In the genomic region with DNA sequence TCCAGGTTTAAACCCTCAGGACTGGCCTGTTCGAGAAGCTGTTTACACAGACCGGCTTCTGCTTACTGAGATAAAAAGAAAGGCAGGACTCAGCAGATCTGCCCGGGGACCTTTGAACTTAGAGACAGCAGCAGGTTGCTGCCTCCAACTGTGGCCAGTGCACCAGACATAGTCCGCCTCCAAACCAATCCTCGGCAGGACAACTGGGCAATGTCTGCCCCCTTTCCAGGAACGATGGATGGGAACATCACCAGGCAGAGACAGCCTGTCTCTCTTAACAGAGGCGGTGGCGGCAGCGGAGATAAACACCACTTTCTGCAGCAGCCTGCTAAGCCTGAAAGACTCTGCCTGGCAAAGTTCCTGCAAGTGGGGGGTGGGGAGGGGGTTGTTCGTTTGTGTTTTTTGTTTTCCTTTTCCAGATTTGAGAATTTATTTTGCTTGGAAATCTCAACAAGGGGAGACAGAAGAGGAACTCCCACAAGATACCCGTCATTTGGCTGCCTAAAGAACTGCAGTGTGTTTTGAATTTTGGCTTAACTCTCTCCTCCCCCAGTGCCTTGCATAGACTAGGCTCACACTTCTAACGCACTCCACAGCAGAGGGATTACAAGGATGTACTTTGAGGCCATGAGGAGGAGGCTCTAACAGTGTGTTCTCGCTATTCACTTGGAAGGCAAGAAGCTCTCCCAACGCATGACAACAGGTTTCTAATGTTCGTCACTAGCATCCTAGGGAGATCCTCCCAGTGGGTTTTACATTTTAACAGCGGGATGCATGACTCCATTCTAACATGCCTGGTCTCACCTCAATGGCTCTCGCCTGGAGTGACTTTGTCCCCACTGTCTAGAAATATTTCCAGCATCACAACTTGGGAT, we compare ENCODE assay signal across 9 mouse cellular contexts. TPM values are rescaled to one million over a fixed set of nuclear protein-coding genes. Genes with fewer than 3 reads are reported as not detected.
A peak's percentile ranks its signal among the peaks of the same experiment; 100 is the strongest.
DNase-seq lines count a peak whose midpoint lies in the region; ATAC-seq and TF ChIP-seq lines count a peak whose summit lies in the region.
"Had no signal": no experiment of that assay in that cellular context is flagged by ENCODE, and none has a peak within 500 bp of the region (broad histone marks: within the 10 kb centered on the region; RNA-seq: fewer than 3 reads in every experiment).

No protein-coding gene starts in this region.

- DNase-seq in heart, adult 18-20 months = peak; percentile 43 to 64
- no peak for DNase-seq in heart, adult 8-10 months (ENCODE audit: low spot score)
- peak; percentile 76 for DNase-seq in testis, postnatal 10 days (ENCODE audit: low spot score)
- DNase-seq in left cerebral cortex, adult 9 months (ENCODE audit: low spot score in 2 of 2) = no peak

- peak overlapping the region; percentile 60 for H3K27ac ChIP-seq in bone marrow macrophage, adult 2 months (ENCODE audit: insufficient read depth, low read depth, low read length)
- peak overlapping the region; percentile 63 for H3K27ac ChIP-seq in heart, embryonic 11.5 days (ENCODE audit: low read depth, low read length)
- H3K27ac ChIP-seq in kidney, embryonic 16.5 days (ENCODE audit: low read length) = peak overlapping the region; percentile 31
- no peak overlapping the region for H3K27ac ChIP-seq in macrophage

- no peak for TF ChIP-seq CTCF in bone marrow macrophage, adult 2 months (IDR thresholded peaks at IDR 0.05; ENCODE audit: low read depth, low read length)

- 7% methylated on average over 17 of the region's 17 CpGs for WGBS in heart, embryonic 11.5 days (ENCODE audit: insufficient replicate concordance)
- WGBS in kidney, embryonic 16.5 days = 10% methylated on average over 17 of the region's 17 CpGs
- WGBS in macrophage (ENCODE audit: missing documents) = 48% methylated on average over 15 of the region's 17 CpGs

- ATAC-seq in heart, embryonic 11.5 days (replicated peaks; ENCODE audit: insufficient number of reproducible peaks, low FRiP score, low TSS enrichment) = no peak
- ATAC-seq in kidney, embryonic 16.5 days (ENCODE audit: low FRiP score, low TSS enrichment) = no peak

- peak overlapping the region; percentile 52 for H3K9ac ChIP-seq in heart, embryonic 11.5 days (ENCODE audit: low read depth, low read length)
- H3K9ac ChIP-seq in kidney, embryonic 16.5 days (replicated peaks; ENCODE audit: low read length) = peak overlapping the region; percentile 86

- H3K4me3 ChIP-seq in bone marrow macrophage, adult 2 months (ENCODE audit: insufficient read depth, low read length) = peak overlapping the region; percentile 77
- H3K4me3 ChIP-seq in heart, embryonic 11.5 days (ENCODE audit: low read depth, low read length) = peak overlapping the region; percentile 87
- peak overlapping the region; percentile 82 for H3K4me3 ChIP-seq in kidney, embryonic 16.5 days (ENCODE audit: low read length)
- peak overlapping the region; percentile 84 for H3K4me3 ChIP-seq in macrophage (ENCODE audit: inconsistent target)

- H3K9me3 ChIP-seq in heart, embryonic 11.5 days (replicated peaks; ENCODE audit: control insufficient read depth, low read length) = no peaks in the 10 kb centered on the region
- H3K9me3 ChIP-seq in kidney, embryonic 16.5 days (ENCODE audit: low read length) = no peaks in the 10 kb centered on the region

- H3K27me3 ChIP-seq in heart, embryonic 11.5 days (ENCODE audit: control insufficient read depth, insufficient read depth, low read length) = no peaks in the 10 kb centered on the region
- no peaks in the 10 kb centered on the region for H3K27me3 ChIP-seq in kidney, embryonic 16.5 days (ENCODE audit: insufficient read depth, low read length)

- H3K36me3 ChIP-seq in heart, embryonic 11.5 days (ENCODE audit: control insufficient read depth, insufficient read depth, low read length) = 0 out of 2 replicates have a peak, but pooled peaks cover 2% of the 10 kb centered on the region
- peaks cover 17% of the 10 kb centered on the region for H3K36me3 ChIP-seq in kidney, embryonic 16.5 days (ENCODE audit: insufficient read depth, low read length)
- peaks cover 26% of the 10 kb centered on the region for H3K36me3 ChIP-seq in macrophage (ENCODE audit: inconsistent target)

- H3K4me2 ChIP-seq in heart, embryonic 11.5 days = peak overlapping the region; percentile 97
- peak overlapping the region; percentile 93 for H3K4me2 ChIP-seq in kidney, embryonic 16.5 days (replicated peaks; ENCODE audit: low read depth, low read length)

- H3K79me2 ChIP-seq in macrophage (ENCODE audit: inconsistent target) = peaks cover 17% of the 10 kb centered on the region; the same call in 1 of the 2 replicates

- peaks cover 41% of the 10 kb centered on the region for H3K4me1 ChIP-seq in bone marrow macrophage, adult 2 months (ENCODE audit: control insufficient read depth, insufficient read depth, low read length)
- peaks cover 24% of the 10 kb centered on the region for H3K4me1 ChIP-seq in heart, embryonic 11.5 days (ENCODE audit: control insufficient read depth, insufficient read depth, low read length)
- peaks cover 26% of the 10 kb centered on the region for H3K4me1 ChIP-seq in kidney, embryonic 16.5 days (ENCODE audit: insufficient read depth, low read length)

- TF ChIP-seq POLR2A in bone marrow macrophage, adult 2 months (IDR thresholded peaks at IDR 0.05; ENCODE audit: borderline replicate concordance, low read depth, low read length) = no peak

RNA-seq across cellular contexts. Expression of gene Tpcn1, which starts 1.5 kb away (rescaled TPM):
- total RNA-seq in heart, adult 18-20 months (2021) = 10 to 100 TPM; 29.7 to 35.5 TPM
- total RNA-seq in heart, adult 8-10 months (2022) = 10 to 100 TPM; 34.8 to 36.7 (median 36.3) TPM
- polyA plus RNA-seq in bone marrow macrophage, adult 2 months (2012; ENCODE audit: insufficient read depth, insufficient read length, missing spikeins) = 104 and 121 TPM in 2 replicates
- polyA plus RNA-seq in heart, embryonic 11.5 days (2014; fragmentation: Nextera tagmentation; extraction: Ambion mirVana) = 18.1 and 19.1 TPM in 2 replicates
- polyA plus RNA-seq in kidney, embryonic 16.5 days (2015; fragmentation: Nextera tagmentation; extraction: Ambion mirVana) = 30.6 and 34.1 TPM in 2 replicates
- total RNA-seq in macrophage (2018; cell fraction: chromatin; rRNA removed) = 100 to 1,000 TPM in 9 of 26 experiments, 10 to 100 TPM in 15, 1 to 10 TPM in 2; 7.1 to 211 (median 71.2) TPM
- 100 to 1,000 TPM in 8 of 26 experiments, 10 to 100 TPM in 18; 40.1 to 134 (median 75.9) TPM for total RNA-seq in macrophage (2018; cell fraction: cytosol; rRNA removed)
- total RNA-seq in macrophage (2018; cell fraction: nucleus; rRNA removed) = 100 to 1,000 TPM in 4 of 26 experiments, 10 to 100 TPM in 22; 13.7 to 170 (median 59.2) TPM
- polyA plus RNA-seq in macrophage (2018) = 36.3 to 96.0 TPM (median 65.2 TPM) in 3 replicates

RNA-seq across cellular contexts. Expression of gene Iqcd, which starts 1.8 kb away (rescaled TPM):
- total RNA-seq in heart, adult 18-20 months (2021) = not detected
- total RNA-seq in heart, adult 8-10 months (2022) = under 1 TPM in 2 of 4 experiments, not detected in 2; 0.14 to 0.22 TPM
- polyA plus RNA-seq in bone marrow macrophage, adult 2 months (2012; ENCODE audit: insufficient read depth, insufficient read length, missing spikeins) = 1.2 TPM in 1 of 2 replicates, not detected in the other
- 0.18 and 0.54 TPM in 2 replicates for polyA plus RNA-seq in heart, embryonic 11.5 days (2014; fragmentation: Nextera tagmentation; extraction: Ambion mirVana)
- polyA plus RNA-seq in kidney, embryonic 16.5 days (2015; fragmentation: Nextera tagmentation; extraction: Ambion mirVana) = 1.5 TPM in 2 replicates
- 1 to 10 TPM in 4 of 26 experiments, under 1 TPM in 13, not detected in 9; 0.29 to 1.5 (median 0.84) TPM for total RNA-seq in macrophage (2018; cell fraction: chromatin; rRNA removed)
- total RNA-seq in macrophage (2018; cell fraction: cytosol; rRNA removed) = under 1 TPM; 0.19 to 0.81 (median 0.41) TPM
- total RNA-seq in macrophage (2018; cell fraction: nucleus; rRNA removed) = 1 to 10 TPM in 1 of 26 experiments, under 1 TPM in 14, not detected in 11; 0.33 to 1.1 (median 0.64) TPM
- polyA plus RNA-seq in macrophage (2018) = 0.37 to 0.52 TPM in 2 of 3 replicates, not detected in the other

RNA-seq across cellular contexts. Expression of gene Rita1, which starts 25.4 kb away (rescaled TPM):
- total RNA-seq in heart, adult 18-20 months (2021) = 10 to 100 TPM; 13.4 to 16.3 TPM
- total RNA-seq in heart, adult 8-10 months (2022) = 10 to 100 TPM; 14.3 to 17.9 (median 15.3) TPM
- 3.8 and 4.0 TPM in 2 replicates for polyA plus RNA-seq in bone marrow macrophage, adult 2 months (2012; ENCODE audit: insufficient read depth, insufficient read length, missing spikeins)
- 5.6 and 7.9 TPM in 2 replicates for polyA plus RNA-seq in heart, embryonic 11.5 days (2014; fragmentation: Nextera tagmentation; extraction: Ambion mirVana)
- polyA plus RNA-seq in kidney, embryonic 16.5 days (2015; fragmentation: Nextera tagmentation; extraction: Ambion mirVana) = 18.0 and 18.4 TPM in 2 replicates
- 1 to 10 TPM in 25 of 26 experiments, under 1 TPM in 1; 0.88 to 7.9 (median 2.9) TPM for total RNA-seq in macrophage (2018; cell fraction: chromatin; rRNA removed)
- total RNA-seq in macrophage (2018; cell fraction: cytosol; rRNA removed) = 1 to 10 TPM in 25 of 26 experiments, under 1 TPM in 1; 0.72 to 5.7 (median 4.2) TPM
- 10 to 100 TPM in 1 of 26 experiments, 1 to 10 TPM in 25; 1.4 to 10.7 (median 3.8) TPM for total RNA-seq in macrophage (2018; cell fraction: nucleus; rRNA removed)
- polyA plus RNA-seq in macrophage (2018) = 4.5 to 4.9 TPM (median 4.8 TPM) in 3 replicates

RNA-seq across cellular contexts. Expression of gene Ddx54, which starts 25.6 kb away (rescaled TPM):
- total RNA-seq in heart, adult 18-20 months (2021) = 10 to 100 TPM; 19.2 to 23.0 TPM
- total RNA-seq in heart, adult 8-10 months (2022) = 10 to 100 TPM; 21.0 to 24.7 (median 23.0) TPM
- polyA plus RNA-seq in bone marrow macrophage, adult 2 months (2012; ENCODE audit: insufficient read depth, insufficient read length, missing spikeins) = 20.3 and 20.4 TPM in 2 replicates
- polyA plus RNA-seq in heart, embryonic 11.5 days (2014; fragmentation: Nextera tagmentation; extraction: Ambion mirVana) = 22.2 and 23.5 TPM in 2 replicates
- 53.7 and 54.8 TPM in 2 replicates for polyA plus RNA-seq in kidney, embryonic 16.5 days (2015; fragmentation: Nextera tagmentation; extraction: Ambion mirVana)
- 10 to 100 TPM; 31.5 to 89.7 (median 50.6) TPM for total RNA-seq in macrophage (2018; cell fraction: chromatin; rRNA removed)
- 10 to 100 TPM; 23.7 to 34.9 (median 30.4) TPM for total RNA-seq in macrophage (2018; cell fraction: cytosol; rRNA removed)
- total RNA-seq in macrophage (2018; cell fraction: nucleus; rRNA removed) = 10 to 100 TPM; 26.2 to 49.3 (median 33.7) TPM
- polyA plus RNA-seq in macrophage (2018) = 21.7 to 39.1 TPM (median 25.0 TPM) in 3 replicates

RNA-seq across cellular contexts. Expression of gene Cfap73, which starts 47.1 kb away (rescaled TPM):
- not detected for total RNA-seq in heart, adult 18-20 months (2021)
- total RNA-seq in heart, adult 8-10 months (2022) = not detected
- polyA plus RNA-seq in bone marrow macrophage, adult 2 months (2012; ENCODE audit: insufficient read depth, insufficient read length, missing spikeins) = not detected in 2 replicates
- polyA plus RNA-seq in heart, embryonic 11.5 days (2014; fragmentation: Nextera tagmentation; extraction: Ambion mirVana) = not detected in 2 replicates
- not detected in 2 replicates for polyA plus RNA-seq in kidney, embryonic 16.5 days (2015; fragmentation: Nextera tagmentation; extraction: Ambion mirVana)
- total RNA-seq in macrophage (2018; cell fraction: chromatin; rRNA removed) = not detected
- not detected for total RNA-seq in macrophage (2018; cell fraction: cytosol; rRNA removed)
- total RNA-seq in macrophage (2018; cell fraction: nucleus; rRNA removed) = not detected
- polyA plus RNA-seq in macrophage (2018) = not detected in 3 replicates
- polyA plus RNA-seq: large intestine, adult 2 months had no signal

Comparison
In these comparisons a context has a peak if more than half of its experiments do, and no peak if none do; other contexts are left out.
1. DNase-seq: peak in heart, adult 18-20 months (2 of 2) and testis, postnatal 10 days (single experiment); none in heart, adult 8-10 months (single experiment) and left cerebral cortex, adult 9 months (0 of 2).
2. Peak in every context shown above with its lines, with median percentiles within 50 percentile points of each other: H3K4me3 ChIP-seq.